Mouse (Mus musculus) forebrain, embryonic 11.5 days (tissue): ENCODE results near the gene Limch1. TPM values are rescaled to one million over a fixed set of nuclear protein-coding genes. Genes with fewer than 3 reads are reported as not detected.

Source experiments
- ATAC-seq: fragments of 200-750 bp; cut with Nextera tagmentation; replicated peaks from 2 replicates; pipeline ENCODE4 v1.8.0; 2017; ENCODE audit warnings: moderate TSS enrichment; ENCODE audit not compliant: low FRiP score
- DNase-seq: peaks from one replicate; pipeline ENCODE4 v3.0.0-alpha.2; 2017; ENCODE audit warnings: low spot score
- H3K27ac ChIP-seq: fragments of 300-500 bp; sonication (generic); 2 replicates; pipeline ENCODE4 v1.5.1; 2014; ENCODE audit warnings: low read depth, low read length
- H3K27me3 ChIP-seq: fragments of 300-500 bp; sonication (generic); 2 replicates; pipeline ENCODE4 v1.6.1; 2014; ENCODE audit warnings: mild to moderate bottlenecking, low read length, mixed read lengths; ENCODE audit not compliant: control insufficient read depth, insufficient read depth
- H3K36me3 ChIP-seq: fragments of 300-500 bp; sonication (generic); 2 replicates; pipeline ENCODE4 v1.6.1; 2014; ENCODE audit warnings: mild to moderate bottlenecking, low read length, moderate library complexity, mixed read lengths; ENCODE audit not compliant: control insufficient read depth, insufficient read depth
- H3K4me1 ChIP-seq: fragments of 300-500 bp; sonication (generic); replicated peaks from 2 replicates; pipeline ENCODE4 v1.6.1; 2014; ENCODE audit warnings: low read length, mixed read lengths; ENCODE audit not compliant: control insufficient read depth, insufficient read depth
- H3K4me2 ChIP-seq: fragments of 300-500 bp; sonication (generic); 2 replicates; pipeline ENCODE4 v1.6.1; 2014; ENCODE audit warnings: low read depth, mild to moderate bottlenecking, low read length, moderate library complexity, mixed read lengths; ENCODE audit not compliant: severe bottlenecking
- H3K4me3 ChIP-seq: fragments of 300-500 bp; sonication (generic); 2 replicates; pipeline ENCODE4 v1.5.1; 2014; ENCODE audit warnings: low read depth, low read length
- H3K9ac ChIP-seq: fragments of 300-500 bp; sonication (generic); 2 replicates; pipeline ENCODE4 v1.6.1; 2014; ENCODE audit warnings: low read length
- H3K9me3 ChIP-seq: fragments of 300-500 bp; sonication (generic); 2 replicates; pipeline ENCODE4 v1.6.1; 2016; ENCODE audit warnings: low read length, mixed read lengths; ENCODE audit not compliant: control insufficient read depth
- WGBS: fragments of 180-500 bp; shearing (Covaris S2); extraction: QIAGEN DNeasy Blood & Tissue Kit; methylation state at CpG from one replicate; pipeline ENCODE4 v1.1.7; 2014; 5-methylcytosine and 5-hydroxymethylcytosine counted together
- polyA plus RNA-seq: library from polyadenylated mRNA; unstranded; fragments of >200 nt; fragmentation: Nextera tagmentation; extraction: Ambion mirVana; gene quantifications from 2 replicates; pipeline ENCODE4 v1.2.1, GENCODE M21; 2014

The Limch1 gene
- polyA plus RNA-seq, 1 experiment from 2014 or later: 41.7 TPM

GRCm38 (mm10) chr5:66859506-66859905 is 113.9 kb downstream of the Limch1 start:
- DNase-seq (no peak), ATAC-seq (no peak)
- Histone ChIP-seq H3K9ac (no peak overlapping the region), H3K27me3 (no peaks in the 10 kb centered on the region), H3K27ac (no peak overlapping the region), H3K36me3 (no peaks in the 10 kb centered on the region), H3K4me3 (no peak overlapping the region), H3K4me1 (peaks cover 2% of the 10 kb centered on the region; the same call in 1 of the 2 replicates), H3K4me2 (no peak overlapping the region), H3K9me3 (no peaks in the 10 kb centered on the region)
- WGBS: 92% methylated on average over 3 of the region's 3 CpGs

DNA sequence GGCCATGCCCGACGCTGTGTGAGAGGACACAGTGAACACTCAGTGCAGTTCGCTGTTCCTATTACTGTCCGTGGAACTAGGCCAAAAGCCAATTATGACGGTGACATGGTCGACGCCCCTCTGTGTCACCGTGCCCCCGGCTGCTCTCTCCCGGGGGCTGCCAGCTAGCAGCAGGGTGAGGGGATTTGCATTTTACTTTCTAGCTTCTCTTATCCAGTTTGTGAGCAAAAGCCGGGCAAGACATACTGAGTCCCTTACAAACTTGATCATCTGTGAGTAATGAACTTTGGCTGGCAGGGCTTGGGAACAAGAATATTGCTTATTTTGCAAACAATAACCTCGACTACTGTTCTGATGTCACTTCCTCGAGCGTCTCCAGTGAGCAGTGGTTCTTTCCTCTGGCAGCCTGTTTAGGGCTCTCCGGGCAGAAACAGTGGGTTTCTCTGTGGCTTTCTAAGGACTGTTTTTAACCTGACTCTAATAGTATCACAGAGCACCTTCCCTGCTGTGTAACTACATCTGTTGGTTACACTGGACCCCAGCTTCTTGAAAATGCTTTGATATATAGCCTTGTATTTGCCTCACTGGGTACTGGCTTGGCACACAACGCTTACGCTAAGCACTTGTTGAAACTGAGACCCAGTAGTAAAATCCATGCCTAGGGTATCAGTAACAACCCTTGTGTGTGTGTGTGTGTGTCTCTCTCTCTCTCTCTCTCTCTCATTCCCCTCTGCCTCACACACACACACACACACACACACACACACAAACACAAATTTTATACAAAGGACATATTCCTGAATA is 115.8 kb downstream of the Limch1 start:
- no peak overlapping the region for H3K4me3 ChIP-seq
- no peaks in the 10 kb centered on the region for H3K27me3 ChIP-seq
- 50% methylated on average over 17 of the region's 17 CpGs for WGBS
- peaks cover 2% of the 10 kb centered on the region; the same call in 1 of the 2 replicates for H3K4me1 ChIP-seq
- no peaks in the 10 kb centered on the region for H3K36me3 ChIP-seq
- H3K9ac ChIP-seq: peak overlapping the region; percentile 16; the same call in 1 of the 2 replicates
- H3K9me3 ChIP-seq: no peaks in the 10 kb centered on the region
- H3K27ac ChIP-seq: no peak overlapping the region
- no peak overlapping the region for H3K4me2 ChIP-seq
- peak; percentile 46; the same call in 1 of the 2 replicates for ATAC-seq
- DNase-seq: no peak

DNA sequence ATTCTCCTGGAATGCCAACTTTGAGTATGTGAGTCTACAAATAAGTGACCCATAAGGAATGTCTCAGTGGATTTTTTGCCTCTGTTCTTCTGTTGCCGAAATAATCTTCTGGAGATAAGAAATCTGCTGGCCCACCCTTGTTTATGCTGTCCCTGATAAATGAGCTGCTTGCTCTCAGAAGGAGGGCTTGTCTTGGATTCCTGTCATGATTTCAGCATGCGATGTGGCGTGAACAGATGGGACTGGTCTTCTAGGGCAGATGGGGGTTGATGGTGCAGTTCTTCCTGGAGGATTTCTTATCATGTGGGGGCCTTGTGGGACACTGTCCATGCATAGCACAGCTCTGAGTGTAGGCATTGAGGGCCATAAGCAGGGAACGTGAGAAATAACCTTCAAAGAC is 116.5 kb downstream of the Limch1 start:
- DNase-seq: no peak

GRCm38 (mm10) chr5:66865229-66865628 is 119.6 kb downstream of the Limch1 start:
- Histone ChIP-seq H3K4me3 (no peak overlapping the region), H3K4me1 (peaks cover 2% of the 10 kb centered on the region; the same call in 1 of the 2 replicates), H3K27me3 (no peaks in the 10 kb centered on the region), H3K27ac (no peak overlapping the region), H3K36me3 (no peaks in the 10 kb centered on the region), H3K4me2 (no peak overlapping the region), H3K9ac (no peak overlapping the region), H3K9me3 (no peaks in the 10 kb centered on the region)
- no peak for DNase-seq
- 58% methylated on average over 5 of the region's 5 CpGs for WGBS
- no peak; the same call in 1 of the 2 replicates for ATAC-seq

More for the DNA sequence above, 116.5 kb downstream of the Limch1 start:
- Histone ChIP-seq H3K9me3 (no peaks in the 10 kb centered on the region), H3K4me1 (peaks cover 2% of the 10 kb centered on the region; the same call in 1 of the 2 replicates), H3K27me3 (no peaks in the 10 kb centered on the region), H3K4me3 (no peak overlapping the region), H3K27ac (no peak overlapping the region), H3K9ac (no peak overlapping the region), H3K36me3 (no peaks in the 10 kb centered on the region), H3K4me2 (no peak overlapping the region)
- ATAC-seq: no peak
- 83% methylated on average over 4 of the region's 4 CpGs for WGBS

GRCm38 (mm10) chr5:66866019-66866418 is 120.4 kb downstream of the Limch1 start:
- no peaks in the 10 kb centered on the region for H3K36me3 ChIP-seq
- no peaks in the 10 kb centered on the region for H3K27me3 ChIP-seq
- whole genome bisulfite sequencing: 69% methylated on average over 8 of the region's 8 CpGs
- H3K4me2 ChIP-seq: no peak overlapping the region
- H3K4me1 ChIP-seq: peaks cover 1% of the 10 kb centered on the region; the same call in 1 of the 2 replicates
- H3K9ac ChIP-seq: no peak overlapping the region
- DNase-seq: peak; percentile 59
- H3K4me3 ChIP-seq: no peak overlapping the region
- no peaks in the 10 kb centered on the region for H3K9me3 ChIP-seq
- ATAC-seq: no peak
- no peak overlapping the region for H3K27ac ChIP-seq

- no peaks in the 10 kb centered on the region for H3K27me3 ChIP-seq
- H3K9ac ChIP-seq: no peak overlapping the region
- DNase-seq (no peak), ATAC-seq (no peak)
- H3K27ac ChIP-seq: no peak overlapping the region
- H3K4me3 ChIP-seq: no peak overlapping the region
- H3K36me3 ChIP-seq: no peaks in the 10 kb centered on the region
- 93% methylated on average over 4 of the region's 4 CpGs for WGBS
- no peak overlapping the region for H3K4me2 ChIP-seq
- no peaks in the 10 kb centered on the region for H3K9me3 ChIP-seq
- H3K4me1 ChIP-seq: no peaks in the 10 kb centered on the region
These were observed 123.9 kb downstream of the Limch1 start for GRCm38 (mm10) chr5:66869545-66869944.

DNA sequence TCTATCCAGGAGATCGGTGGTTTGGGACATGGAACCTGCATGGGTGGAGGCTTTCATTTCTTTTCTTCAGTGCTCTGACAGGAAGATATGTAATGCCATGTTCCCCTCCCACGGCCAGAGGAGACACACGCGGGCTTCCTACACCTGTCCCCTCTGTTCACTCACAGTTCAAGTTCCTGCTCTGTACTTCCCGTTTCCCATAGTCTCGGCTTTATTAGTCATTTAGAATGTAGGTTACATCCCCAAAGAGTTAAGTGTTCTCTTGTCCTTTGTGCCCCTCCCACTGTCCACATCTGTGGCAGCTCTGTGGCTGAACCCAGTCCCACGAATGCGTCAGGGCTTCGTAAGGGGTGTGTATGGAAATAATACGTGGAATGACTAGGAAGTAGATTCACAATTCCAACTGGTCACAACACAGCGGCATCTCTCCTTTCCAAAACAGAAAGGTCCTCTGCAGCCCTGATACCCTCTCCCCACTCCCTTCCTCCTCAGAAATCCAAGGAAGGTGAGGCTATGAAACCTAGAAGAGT is 126.0 kb downstream of the Limch1 start:
- ATAC-seq (no peak), DNase-seq (no peak)
- Histone ChIP-seq H3K4me2 (no peak overlapping the region), H3K27me3 (no peaks in the 10 kb centered on the region), H3K4me3 (no peak overlapping the region), H3K27ac (no peak overlapping the region), H3K9ac (no peak overlapping the region), H3K9me3 (no peaks in the 10 kb centered on the region), H3K4me1 (no peaks in the 10 kb centered on the region), H3K36me3 (no peaks in the 10 kb centered on the region)
- WGBS: 90% methylated on average over 11 of the region's 11 CpGs

- no peak overlapping the region for H3K4me3 ChIP-seq
- no peaks in the 10 kb centered on the region for H3K36me3 ChIP-seq
- no peak overlapping the region for H3K27ac ChIP-seq
- no peak for ATAC-seq
- H3K9me3 ChIP-seq: no peaks in the 10 kb centered on the region
- no peak overlapping the region for H3K4me2 ChIP-seq
- H3K4me1 ChIP-seq: no peaks in the 10 kb centered on the region
- DNase-seq: no peak
- no peaks in the 10 kb centered on the region for H3K27me3 ChIP-seq
- H3K9ac ChIP-seq: no peak overlapping the region
- 86% methylated on average over 4 of the region's 4 CpGs for WGBS
These were observed 126.4 kb downstream of the Limch1 start for GRCm38 (mm10) chr5:66872053-66872452.
